Mouse (Mus musculus) liver, adult 2 months (tissue): Measurements from ENCODE around the gene Ust.

Source experiments
- CTCF ChIP-seq: fragments of 200-500 bp; IDR thresholded peaks from 2 replicates; pipeline ENCODE4 v1.5.1; 2011; ENCODE audit warnings: low read depth, low read length, control low read depth
- POLR2A ChIP-seq: fragments of 200-500 bp; IDR thresholded peaks from 2 replicates; pipeline ENCODE4 v1.6.1; 2011; ENCODE audit warnings: low read length, control low read depth; ENCODE audit not compliant: insufficient read depth; ENCODE audit errors: extremely low read depth

- no peak for TF ChIP-seq CTCF
- TF ChIP-seq POLR2A: no peak
Measured at GRCm38 (mm10) chr10:8185586-8185985, 333.0 kb downstream of the Ust start.
